Mouse (Mus musculus): ENCODE measurements around the gene Serpina5.
"Not testable (repeated sequence)": the region's sequence is repeated elsewhere in the genome, so short reads cannot be mapped to it uniquely, and the experiment has no call there.

Gene Serpina5

GRCm38 (mm10) chr12:104100768-104101167, at the start of gene Serpina5:
Gene Serpina5 (plus strand): TSS chr12:104101113.
- no peak for DNase-seq (ENCODE audit: low read depth, low spot score)

GRCm38 (mm10) chr12:104053995-104054394, 46.9 kb upstream of the Serpina5 start:
- peak; percentile 51 for DNase-seq (ENCODE audit: low read depth, low spot score)

DNA sequence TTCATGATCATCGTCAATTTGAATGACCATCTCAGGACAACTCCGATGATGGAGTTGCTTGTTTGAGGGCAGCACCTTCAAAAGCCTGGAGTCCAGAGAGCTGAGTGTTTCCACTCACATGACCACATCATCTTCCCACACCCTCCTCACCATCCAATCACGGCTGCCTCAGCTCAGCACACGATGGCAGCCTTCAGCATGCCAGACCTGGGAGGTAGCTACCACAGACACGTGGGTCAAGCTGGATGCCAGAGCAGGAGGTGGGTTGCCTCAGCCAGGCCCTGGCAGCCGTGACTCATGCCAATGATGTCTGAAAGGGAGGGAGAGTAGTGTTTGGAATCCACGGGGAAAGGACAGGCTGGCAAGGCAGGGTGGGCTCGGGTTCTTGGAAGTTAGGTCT, 45.2 kb upstream of the Serpina5 start:
- peak; percentile 63 for DNase-seq (ENCODE audit: low read depth, low spot score)

DNA sequence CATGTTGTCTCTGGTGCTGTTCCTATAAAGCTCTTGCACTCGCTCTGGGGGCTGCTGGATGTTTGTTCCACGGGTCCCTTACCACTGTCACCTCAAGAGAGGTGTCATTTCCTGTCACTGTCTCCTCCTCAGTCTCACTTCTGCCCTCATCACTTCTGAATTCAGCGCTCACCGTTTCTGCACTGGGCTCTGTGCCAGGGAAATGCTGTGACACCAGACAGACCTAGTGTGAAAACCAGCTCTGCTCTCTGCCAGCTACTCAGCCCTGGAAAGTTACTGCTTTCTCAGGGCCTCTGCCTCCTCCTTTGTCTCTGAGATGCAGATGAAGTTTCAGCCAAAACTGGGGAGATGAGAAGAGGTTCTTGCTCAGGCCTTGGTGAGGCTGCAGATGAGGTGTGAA, 43.9 kb upstream of the Serpina5 start:
- peak; percentile 57 for DNase-seq (ENCODE audit: low read depth, low spot score)

GRCm38 (mm10) chr12:104057531-104057930, 43.4 kb upstream of the Serpina5 start:
- DNase-seq (ENCODE audit: low read depth, low spot score) = no peak

- no peak for DNase-seq (ENCODE audit: low read depth, low spot score)
These were observed 40.8 kb upstream of the Serpina5 start for GRCm38 (mm10) chr12:104060126-104060525.

DNA sequence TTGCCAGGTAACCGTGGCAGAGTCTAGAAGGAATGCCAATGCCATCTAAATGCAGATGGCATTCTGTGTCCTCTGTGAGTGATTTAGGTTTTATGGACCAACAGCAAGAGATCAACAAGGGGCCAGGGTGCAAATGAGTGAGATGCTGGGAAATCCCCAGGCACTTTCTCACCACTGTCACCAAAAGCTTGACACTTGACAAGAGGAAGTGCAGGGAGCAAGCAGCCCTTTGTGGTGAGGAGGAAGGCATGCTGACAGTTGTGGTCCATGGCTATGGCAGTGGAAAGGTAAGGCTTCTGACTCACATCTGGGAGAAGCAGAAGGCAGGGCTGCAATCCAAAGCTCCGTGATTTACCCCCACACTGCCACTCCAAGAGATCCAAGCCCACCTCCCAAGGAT, 39.1 kb upstream of the Serpina5 start:
- DNase-seq (ENCODE audit: low read depth, low spot score) = peak; percentile 43

GRCm38 (mm10) chr12:104064532-104064931, 36.4 kb upstream of the Serpina5 start:
- DNase-seq (ENCODE audit: low read depth, low spot score) = peak; percentile 85

DNA sequence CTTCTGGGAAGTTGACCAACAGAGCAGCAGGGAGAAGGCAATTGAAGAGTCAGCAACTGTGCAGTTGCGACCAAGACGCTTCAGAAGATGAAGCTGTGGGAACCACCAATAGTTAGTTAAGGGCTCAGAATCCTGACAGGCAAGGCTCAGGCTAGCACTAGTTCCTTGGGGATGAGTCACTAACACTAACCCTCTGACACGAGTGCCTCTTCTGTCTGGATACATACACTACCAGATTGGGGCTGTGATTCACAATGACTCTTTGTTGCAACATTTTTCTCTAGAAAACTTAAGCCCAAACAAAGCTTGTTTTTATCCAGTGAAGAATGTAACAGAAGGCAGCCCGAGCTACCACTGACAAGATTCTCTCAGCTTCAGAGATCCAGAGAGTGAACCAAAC, 35.9 kb upstream of the Serpina5 start:
- DNase-seq (ENCODE audit: low read depth, low spot score) = peak; percentile 94

DNA sequence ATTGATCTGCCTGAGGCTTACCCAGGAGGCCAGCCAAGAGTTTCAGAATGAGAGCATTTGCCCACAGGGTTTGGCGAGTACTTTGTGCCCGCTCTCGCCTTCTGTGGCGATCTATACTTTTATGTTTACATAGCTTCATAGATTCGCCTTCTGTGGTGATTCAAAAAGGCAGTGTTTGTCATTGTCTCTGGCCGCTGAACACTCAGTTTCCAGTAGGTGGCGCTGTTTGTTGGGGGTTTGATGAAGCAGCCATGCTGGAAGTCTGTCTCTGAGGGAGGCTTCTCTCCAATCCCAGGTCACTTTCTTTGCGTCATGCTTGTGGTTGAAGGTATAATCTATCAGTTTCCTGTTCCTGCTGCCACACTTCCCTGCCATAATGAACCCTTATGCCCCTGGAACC, 34.7 kb upstream of the Serpina5 start:
- DNase-seq (ENCODE audit: low read depth, low spot score) = peak; percentile 83

DNA sequence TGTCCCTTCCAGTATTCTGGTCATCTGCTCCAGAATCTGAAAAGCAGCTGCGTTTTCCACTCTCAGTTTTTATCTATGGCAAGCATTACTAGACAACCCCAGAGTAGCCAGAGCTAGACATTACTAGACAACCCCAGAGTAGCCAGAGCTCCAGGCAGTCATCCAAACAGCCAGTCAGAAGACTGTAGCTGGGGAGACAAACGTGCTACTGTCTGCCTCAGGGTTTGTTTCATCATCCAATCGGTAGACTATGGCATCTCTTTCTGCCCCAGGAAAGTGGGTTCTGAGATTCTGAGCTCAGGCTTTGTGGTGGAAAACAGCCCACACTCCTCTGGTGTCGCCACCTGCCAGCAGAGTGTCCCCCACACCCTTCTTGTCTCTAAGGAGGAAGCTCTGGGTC, 33.4 kb upstream of the Serpina5 start:
- peak; percentile 94 for DNase-seq (ENCODE audit: low read depth, low spot score)

DNA sequence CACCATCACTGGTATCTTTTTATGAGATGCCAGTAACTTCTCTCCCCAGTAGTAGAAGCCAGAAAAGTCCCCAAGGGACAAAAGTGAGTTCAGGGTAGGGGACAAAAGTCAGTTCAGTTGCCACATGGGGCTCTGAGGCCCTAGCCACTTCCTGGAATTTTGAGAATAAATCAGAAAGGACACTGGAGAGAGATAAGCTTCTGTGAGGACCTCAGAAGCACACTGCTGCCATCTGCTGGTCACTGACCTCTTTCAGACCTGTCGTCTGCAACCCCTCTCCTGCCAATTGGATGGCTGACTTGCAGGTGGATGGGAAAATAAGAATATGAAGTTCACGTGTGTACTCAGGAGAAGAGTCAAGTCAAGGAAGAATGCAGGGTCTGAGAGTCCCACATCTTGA, 31.3 kb upstream of the Serpina5 start:
- peak; percentile 94 for DNase-seq (ENCODE audit: low read depth, low spot score)

GRCm38 (mm10) chr12:104071708-104072107, 29.2 kb upstream of the Serpina5 start:
- no peak for DNase-seq (ENCODE audit: low read depth, low spot score)

GRCm38 (mm10) chr12:104072286-104072685, 28.6 kb upstream of the Serpina5 start:
- no peak for DNase-seq (ENCODE audit: low read depth, low spot score)

DNA sequence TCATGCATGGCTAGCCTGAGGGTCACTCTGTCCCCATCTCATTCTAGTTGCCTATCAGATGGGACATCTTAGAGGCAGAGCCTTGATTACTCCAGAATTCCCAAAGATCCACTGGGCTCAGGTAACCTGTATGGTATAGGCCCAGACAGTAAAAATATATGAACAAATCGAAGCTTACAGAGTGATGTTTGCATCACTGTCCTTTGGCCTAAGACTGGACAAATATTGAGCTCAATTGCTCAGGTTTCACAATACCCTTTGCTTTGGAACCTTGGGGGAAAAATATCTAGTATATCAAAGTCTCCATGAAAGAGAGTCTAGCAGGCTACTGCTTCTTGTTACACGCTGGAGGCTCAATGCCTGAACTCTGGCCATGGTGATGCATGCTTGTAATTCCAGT, 10.8 kb upstream of the Serpina5 start:
- DNase-seq (ENCODE audit: low read depth, low spot score) = no peak

DNA sequence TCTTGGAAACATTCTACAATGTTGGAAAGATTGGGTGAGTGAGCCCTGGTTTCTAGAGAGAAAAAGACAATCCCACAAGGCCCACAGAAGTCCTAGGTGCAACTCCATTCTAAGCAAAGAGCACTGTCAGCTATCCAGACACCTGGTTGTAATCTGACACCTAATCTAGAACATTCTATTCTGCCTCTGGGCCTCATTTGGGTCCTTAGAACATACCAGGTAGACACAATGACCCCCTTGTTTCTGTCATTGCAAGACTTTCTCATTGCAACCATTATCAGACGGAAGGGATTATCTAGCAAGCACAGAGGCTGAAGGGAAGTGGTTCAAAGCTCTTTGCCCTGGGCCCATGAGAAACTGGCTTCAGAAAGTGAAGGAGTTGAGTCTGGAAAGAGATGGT, 9.6 kb upstream of the Serpina5 start:
- no peak for DNase-seq (ENCODE audit: low read depth, low spot score)

GRCm38 (mm10) chr12:104105847-104106246, 4.9 kb downstream of the Serpina5 start:
- no peak for DNase-seq (ENCODE audit: low read depth, low spot score)

DNA sequence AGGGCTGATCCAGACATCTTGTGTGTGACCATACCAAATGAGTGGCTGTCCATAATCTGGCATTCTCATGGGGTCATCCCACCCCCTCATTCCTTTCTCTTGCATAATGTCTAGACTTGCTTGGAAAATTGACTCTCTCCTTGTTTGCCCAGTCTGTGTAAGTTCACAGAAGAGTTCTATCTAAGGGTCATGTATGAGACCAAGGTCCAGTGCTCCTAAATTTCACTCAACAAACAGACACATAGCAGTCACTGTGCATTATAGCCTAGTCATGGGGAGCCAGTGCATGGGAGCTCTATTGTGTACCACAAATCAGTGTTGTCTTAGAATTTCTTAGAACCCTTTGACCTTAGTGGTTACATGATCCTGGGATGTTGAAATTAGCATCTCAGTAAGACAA, 6.0 kb downstream of the Serpina5 start:
- DNase-seq (ENCODE audit: low read depth, low spot score) = no peak

GRCm38 (mm10) chr12:104108507-104108906, 7.6 kb downstream of the Serpina5 start:
- DNase-seq (ENCODE audit: low read depth, low spot score) = no peak

DNA sequence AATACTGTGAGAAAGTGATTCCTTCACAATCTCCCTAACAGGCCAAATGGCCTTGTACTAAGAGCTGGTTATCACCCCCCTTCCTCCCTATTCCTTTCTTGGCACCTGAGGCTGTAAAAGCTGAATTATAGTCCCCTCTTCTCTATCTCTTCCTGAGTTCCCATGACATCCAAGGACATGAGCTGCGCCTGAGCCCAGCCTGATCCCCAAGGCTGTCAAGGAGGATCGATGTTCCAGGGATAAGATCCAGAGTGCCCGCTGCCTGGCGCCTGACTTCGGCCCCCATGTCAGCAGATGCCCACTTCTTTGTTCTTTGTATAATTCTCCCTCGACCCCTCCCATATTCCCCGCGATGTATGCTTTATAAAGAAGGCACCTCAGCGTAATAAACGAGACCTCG, 11.4 kb downstream of the Serpina5 start, which contains the start of gene Serpina3a:
Gene Serpina3a, plus strand, starts transcription at position 392 of the 400 bp plus-strand sequence.
- DNase-seq (ENCODE audit: low read depth, low spot score) = not testable (repeated sequence)

- peak; percentile 77 for DNase-seq (ENCODE audit: low read depth, low spot score)
These were observed 14.1 kb downstream of the Serpina5 start for GRCm38 (mm10) chr12:104114921-104115579.

- DNase-seq (ENCODE audit: low read depth, low spot score) = no peak
These were observed 22.2 kb downstream of the Serpina5 start for GRCm38 (mm10) chr12:104123097-104123496.

- DNase-seq (ENCODE audit: low read depth, low spot score) = peak; percentile 84
These were observed 23.1 kb downstream of the Serpina5 start for GRCm38 (mm10) chr12:104123996-104124395.
